Mouse (Mus musculus): ENCODE results near the gene Dnaaf3. TPM values are rescaled to one million over a fixed set of nuclear protein-coding genes. Genes with fewer than 3 reads are reported as not detected.

Gene Dnaaf3
- total RNA-seq, 2 experiments from 2014 or later, result 1.2 TPM; not detected in 1

DNA sequence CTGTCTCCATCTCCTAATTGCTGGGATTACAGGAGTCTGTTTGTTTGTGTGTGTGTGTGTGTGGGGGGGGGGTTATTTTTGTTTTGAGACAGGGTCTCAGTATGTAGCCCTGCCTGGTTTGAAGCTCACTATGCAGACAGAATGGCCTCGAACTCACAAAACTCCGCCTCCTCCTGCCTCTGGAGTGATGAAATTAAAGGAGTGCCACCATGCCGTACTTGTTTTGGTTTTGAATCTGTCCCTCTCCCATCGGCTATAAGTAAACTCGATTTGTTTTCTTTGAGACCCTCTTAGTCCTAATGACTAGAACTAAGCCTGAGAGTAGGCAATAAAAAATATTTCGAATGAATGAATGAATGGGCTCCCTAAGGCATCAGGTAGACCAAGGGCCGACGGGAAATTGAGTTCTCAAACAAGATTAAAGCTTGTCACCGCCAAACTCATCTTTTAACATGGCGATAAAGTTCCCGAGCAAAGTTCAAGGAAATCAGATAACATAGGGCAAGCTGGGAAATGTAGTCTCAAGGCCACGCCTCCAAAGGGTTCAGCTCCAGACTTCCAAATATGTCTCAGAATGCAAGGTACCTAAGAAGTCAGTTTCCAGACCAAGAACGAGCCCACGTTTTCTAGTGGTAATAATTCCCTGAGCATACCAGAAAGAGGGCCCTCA is 29.7 kb downstream of the Dnaaf3 start:
- no peak for ATAC-seq (replicated peaks; ENCODE audit: low FRiP score, poor library complexity, severe bottlenecking)

DNA sequence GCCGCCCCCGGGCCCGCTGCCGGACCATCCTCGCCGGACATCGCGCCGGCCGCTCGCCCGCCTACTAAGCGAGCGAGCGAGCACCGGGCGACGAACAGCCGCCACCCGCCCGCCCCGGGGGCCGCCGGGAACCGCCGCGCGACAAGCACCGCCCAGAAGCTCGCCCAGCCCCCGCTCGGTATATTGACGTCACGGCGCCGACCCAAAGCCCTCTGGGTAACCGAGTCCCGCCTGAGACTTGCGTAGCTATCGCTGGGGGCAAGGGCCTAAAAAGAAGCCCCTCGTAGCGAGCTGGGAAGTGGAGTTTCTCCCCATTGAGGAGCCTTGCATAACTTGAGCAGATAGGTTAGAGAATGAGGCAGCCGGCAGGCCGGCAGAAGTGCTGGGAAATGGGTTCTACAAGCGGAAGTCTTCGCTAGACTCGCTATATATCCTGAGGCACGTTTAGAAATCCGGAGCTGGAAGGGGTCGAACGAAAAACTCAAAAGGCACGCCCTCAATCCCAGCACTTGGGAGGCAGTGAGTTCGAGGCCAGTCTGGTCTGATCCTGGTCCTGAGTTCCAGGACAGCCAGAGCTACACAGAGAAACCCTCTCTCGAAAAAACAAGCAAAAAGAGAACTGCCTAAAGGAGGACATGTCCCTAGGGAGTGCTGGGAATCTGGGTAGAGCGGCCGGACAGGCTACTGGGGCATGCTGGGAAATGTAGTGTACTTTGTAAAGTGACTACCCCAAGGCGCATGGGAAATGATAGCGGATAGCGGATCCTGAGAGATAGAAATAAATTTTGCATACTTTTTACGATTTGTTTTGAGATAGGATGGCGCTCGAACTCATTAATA is 30.5 kb downstream of the Dnaaf3 start, which contains the start of gene Ppp1r12c:
Ppp1r12c (minus strand) TSS at position 123 of the 840 bp plus-strand sequence.
- ATAC-seq (replicated peaks; ENCODE audit: low FRiP score, poor library complexity, severe bottlenecking), result peak; percentile 92

DNA sequence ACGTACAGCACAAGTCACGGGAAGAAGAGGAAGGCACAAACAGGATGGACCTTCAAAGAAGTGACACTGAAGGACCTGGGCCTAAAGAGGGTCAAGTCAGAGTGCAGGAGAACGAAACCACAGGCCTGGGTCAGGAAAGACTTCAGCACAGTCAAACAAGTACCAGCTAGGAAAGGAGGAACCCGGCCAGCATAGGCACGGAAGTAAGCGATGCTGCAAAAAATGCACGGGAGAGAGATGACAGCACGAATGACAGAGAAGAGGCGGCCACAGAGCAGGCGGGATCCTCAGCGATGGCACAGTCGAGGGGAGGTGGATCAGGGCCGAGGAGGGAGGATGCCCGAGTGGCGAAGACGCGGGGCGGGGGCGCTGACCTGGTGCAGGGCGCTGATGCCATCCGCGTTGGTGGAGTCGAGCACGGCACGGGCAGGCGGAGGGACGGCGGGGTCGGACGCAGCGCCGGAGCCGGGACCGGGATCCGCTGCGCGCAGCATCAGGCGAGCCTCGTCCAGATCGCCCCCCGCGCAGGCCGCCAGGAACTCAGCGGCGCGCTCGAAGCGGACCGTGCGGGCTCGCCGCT is 31.3 kb downstream of the Dnaaf3 start:
- peak; percentile 57 for ATAC-seq (replicated peaks; ENCODE audit: low FRiP score, poor library complexity, severe bottlenecking)

DNA sequence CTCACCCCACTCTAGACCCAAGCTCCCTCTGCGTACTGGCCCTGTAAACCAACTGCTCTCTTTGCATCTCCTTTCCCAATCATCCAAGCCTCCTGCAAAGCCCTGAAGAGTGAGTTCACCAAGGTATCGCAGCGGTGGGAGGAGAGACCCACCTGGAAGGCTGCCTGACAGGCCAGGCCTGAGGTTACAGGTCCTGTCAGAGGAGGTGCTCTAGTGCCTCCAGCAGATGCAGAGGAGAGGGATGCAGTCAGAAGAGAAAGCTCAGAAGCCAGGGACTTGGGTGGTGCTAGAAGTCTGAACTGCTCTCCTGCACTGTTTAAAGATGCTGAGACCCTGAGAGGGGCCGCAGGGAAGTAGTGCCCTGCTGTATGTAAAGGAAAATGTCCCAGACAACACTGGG is 33.2 kb downstream of the Dnaaf3 start:
- no peak for ATAC-seq (replicated peaks; ENCODE audit: low FRiP score, poor library complexity, severe bottlenecking)

DNA sequence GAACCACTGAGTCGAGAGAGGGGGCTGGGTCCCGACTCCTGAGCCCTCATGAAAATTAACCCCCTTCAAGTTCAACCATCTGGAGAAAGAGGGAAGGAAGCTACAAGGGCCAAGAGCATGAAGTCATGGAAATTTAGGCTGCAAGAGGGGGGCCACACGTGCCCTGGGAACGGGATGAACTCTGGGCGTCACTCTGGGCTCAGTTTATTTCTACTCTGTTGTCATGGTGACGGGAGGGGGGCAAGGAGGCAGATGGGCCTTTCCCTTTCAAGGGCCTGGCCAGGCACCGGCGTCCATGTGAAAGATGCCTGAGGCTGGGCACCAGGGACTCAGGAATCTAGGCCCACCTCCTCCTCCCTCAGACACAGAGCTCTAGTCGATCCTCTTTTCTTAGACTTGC is 34.0 kb downstream of the Dnaaf3 start:
- ATAC-seq (replicated peaks; ENCODE audit: low FRiP score, poor library complexity, severe bottlenecking), result no peak

DNA sequence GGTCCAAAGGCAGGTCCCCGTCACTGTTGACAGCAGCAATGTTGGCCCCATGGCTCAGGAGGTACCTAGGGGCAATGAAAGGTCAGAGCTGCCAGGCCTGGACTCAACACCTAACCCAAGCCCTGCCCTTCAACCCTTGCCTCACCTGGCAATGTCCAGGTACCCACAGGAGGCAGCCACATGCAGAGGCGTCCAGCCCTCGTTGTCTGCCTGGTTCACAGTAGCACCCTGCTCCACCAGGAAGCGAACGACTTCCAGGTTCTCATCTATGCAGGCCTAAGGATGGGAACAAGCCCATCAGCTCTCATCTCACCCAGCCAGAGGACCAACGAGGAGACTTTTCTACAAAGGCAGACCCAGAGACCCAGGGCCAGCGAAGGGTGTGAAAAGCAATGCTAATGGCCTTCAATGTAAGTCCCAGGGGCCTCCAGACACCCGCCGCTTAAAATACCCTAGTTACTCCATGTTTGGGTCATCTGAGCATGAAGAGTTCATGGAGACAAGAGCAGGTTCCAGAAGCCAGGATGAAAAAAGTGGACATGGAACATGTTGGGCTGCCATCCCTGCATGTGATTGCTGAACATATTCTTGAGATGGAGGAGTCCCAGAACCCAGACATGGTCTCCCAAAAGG is 34.9 kb downstream of the Dnaaf3 start:
- ATAC-seq (replicated peaks; ENCODE audit: low FRiP score, poor library complexity, severe bottlenecking), result no peak

DNA sequence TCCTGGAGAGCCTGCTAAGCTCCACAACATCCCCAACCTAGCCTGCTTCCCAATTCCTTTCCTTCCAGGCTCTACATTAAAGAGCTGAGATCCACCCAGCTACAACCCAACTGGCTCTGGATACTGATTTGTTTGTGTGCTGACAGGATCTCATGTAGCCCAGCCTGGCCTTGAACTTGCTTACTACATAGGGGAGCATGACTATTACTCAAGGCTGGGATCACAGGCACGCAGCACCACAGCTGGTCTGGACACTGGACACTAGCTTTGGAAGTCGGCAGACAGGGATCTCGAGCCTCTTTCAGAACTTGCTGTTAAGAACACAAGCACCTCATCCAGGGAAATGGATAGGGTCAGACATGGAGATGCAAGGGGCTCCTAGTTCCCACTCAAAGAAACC is 35.8 kb downstream of the Dnaaf3 start:
- ATAC-seq (replicated peaks; ENCODE audit: low FRiP score, poor library complexity, severe bottlenecking), result no peak

DNA sequence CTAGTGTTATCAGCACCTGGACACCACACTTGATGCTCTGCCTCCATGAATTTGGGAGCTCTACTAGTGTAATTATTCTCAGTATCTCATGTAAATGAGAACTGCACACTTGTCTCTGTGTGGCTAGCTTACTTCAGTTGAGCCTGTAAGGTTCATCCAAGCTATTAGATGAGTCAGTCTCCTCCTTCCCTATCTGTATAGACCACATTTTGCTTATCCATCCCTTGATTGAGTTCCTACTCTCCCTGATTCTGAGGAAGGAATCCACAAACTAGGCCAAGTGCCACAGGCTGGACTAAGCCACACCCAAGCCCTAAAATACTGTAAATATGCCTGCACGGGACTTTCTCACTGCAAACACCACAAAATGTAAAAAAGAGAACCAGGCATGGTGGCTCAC is 38.3 kb downstream of the Dnaaf3 start:
- no peak; the same call in 1 of the 2 replicates for ATAC-seq (replicated peaks; ENCODE audit: low FRiP score, poor library complexity, severe bottlenecking)

DNA sequence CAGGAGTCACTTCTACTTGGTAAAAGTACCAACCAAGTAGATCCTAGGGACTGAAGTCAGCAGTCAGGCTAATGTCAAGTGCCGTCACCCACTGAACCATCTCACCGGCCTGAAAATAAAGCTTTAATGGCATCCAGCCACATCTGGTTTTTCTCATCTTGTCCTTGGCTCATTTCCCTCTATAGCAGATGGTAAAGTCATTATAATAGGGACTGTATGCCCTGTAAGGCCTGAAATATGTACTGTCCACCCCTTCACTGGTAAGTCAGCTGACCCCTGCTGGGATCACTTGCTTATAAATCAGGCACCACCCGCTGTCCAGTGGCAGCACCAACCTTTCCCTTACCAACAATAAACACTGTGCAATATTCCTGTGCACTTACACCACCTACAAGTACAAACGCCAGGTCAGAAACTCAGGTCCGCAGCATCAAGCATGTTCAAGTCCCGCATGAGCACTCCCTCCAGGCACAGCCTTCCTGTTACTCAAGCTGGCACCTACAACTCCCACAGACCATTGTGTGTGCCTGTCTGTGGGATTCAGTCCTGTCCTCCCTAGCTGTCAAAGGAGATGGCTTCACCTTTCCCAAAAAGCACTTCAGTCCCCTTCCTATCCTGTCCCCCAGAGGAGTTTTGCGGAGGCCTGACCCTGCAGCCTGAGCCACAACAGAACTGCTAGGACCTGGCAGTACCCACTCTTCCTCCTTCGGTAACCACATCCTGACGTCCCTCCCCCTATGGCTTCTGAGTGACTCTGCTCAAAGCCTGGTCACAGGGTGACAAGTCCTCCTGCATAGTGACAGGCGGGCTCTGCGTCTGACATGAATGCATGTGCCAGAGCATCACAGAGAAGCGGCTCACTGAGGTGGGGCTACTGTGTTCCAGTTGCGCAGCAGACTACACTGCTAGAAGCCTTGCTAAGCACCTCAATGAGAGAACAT is 39.7 kb downstream of the Dnaaf3 start:
- no peak for ATAC-seq (replicated peaks; ENCODE audit: low FRiP score, poor library complexity, severe bottlenecking)

DNA sequence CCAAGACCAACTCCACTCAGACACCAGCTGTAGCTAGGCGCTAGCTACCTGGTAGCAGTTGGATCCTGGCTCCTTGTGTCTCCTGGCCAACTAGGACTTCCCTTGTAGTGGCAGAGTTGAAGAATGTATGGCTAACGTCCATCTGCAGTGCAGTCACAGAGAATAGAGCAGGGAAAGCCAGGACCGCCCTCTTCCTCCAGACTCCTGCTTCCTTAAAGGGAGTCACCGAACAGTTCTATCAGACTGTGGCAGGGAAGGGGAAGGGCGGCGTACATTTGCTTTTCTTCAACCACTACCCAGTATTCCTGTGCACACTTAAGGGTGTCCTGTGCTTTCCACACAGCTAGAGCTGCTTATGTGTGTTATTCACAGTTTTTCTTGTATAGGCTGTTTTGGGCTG is 40.9 kb downstream of the Dnaaf3 start:
- ATAC-seq (replicated peaks; ENCODE audit: low FRiP score, poor library complexity, severe bottlenecking), result no peak

DNA sequence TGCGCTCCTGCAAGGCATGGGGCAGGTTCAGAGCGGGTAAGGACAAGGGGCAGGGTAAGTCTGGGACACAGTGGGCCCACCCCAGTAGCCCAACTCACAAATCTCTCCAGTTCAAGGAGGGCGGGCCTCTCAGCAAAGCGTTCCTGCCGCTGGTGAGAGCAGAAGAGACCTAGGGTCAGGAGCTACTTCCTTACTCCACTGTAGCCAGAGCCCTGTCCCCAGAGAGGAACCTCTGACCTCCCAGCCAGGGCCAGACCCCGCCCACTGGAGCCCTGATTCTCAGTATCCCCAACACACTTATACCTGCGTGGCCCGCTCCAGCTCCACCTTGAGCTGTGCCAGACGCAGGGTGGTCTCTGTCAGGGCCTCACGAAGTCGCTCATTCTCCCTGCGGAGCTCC is 50.0 kb downstream of the Dnaaf3 start:
- ATAC-seq (replicated peaks; ENCODE audit: low FRiP score, poor library complexity, severe bottlenecking), result no peak

DNA sequence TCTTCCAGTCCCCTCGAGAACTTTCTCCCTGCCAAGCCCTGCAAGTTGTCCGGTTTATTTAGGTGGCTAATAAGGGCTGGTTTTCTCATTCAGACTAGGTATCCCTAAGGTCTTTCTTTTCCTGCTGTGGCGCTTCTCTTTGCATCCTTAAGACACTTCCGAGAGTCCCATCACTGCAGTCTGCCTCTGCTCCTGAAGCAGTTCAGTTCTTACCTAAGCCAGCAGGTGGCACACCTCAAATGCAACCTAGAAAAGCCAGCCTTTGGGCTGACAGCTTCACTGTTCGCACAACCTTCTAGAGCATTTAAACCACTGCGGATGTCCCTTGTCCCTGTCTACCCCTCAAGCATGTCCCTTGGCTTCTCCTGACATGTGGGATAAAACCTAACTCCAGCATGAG is 52.6 kb downstream of the Dnaaf3 start:
- ATAC-seq (replicated peaks; ENCODE audit: low FRiP score, poor library complexity, severe bottlenecking), result 0 out of 2 replicates have a peak, but pooled peaks have one; percentile 58

DNA sequence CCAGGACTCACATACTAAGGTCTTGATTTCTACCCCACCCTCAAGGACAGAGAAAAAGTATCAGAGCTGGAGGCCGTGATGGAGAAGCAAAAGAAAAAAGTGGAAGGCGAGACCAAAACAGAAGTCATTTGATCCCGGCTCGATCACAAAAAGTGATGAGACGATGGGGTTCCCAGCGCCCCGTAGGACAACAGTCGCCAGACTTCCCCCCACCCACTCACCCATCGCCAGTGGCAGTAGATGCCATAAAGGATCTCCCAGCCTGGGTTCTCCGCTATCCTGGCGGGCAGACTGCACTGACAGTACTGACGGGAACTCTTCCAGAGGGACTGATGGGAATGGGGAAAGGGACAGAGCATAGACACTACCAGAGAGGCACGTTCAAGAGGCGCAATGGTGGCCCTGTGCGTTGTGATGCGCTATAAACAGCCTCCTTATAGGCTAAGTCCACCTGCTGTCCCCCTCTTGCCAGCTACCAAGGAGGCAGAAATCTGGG is 53.4 kb downstream of the Dnaaf3 start:
- ATAC-seq (replicated peaks; ENCODE audit: low FRiP score, poor library complexity, severe bottlenecking), result no peak

DNA sequence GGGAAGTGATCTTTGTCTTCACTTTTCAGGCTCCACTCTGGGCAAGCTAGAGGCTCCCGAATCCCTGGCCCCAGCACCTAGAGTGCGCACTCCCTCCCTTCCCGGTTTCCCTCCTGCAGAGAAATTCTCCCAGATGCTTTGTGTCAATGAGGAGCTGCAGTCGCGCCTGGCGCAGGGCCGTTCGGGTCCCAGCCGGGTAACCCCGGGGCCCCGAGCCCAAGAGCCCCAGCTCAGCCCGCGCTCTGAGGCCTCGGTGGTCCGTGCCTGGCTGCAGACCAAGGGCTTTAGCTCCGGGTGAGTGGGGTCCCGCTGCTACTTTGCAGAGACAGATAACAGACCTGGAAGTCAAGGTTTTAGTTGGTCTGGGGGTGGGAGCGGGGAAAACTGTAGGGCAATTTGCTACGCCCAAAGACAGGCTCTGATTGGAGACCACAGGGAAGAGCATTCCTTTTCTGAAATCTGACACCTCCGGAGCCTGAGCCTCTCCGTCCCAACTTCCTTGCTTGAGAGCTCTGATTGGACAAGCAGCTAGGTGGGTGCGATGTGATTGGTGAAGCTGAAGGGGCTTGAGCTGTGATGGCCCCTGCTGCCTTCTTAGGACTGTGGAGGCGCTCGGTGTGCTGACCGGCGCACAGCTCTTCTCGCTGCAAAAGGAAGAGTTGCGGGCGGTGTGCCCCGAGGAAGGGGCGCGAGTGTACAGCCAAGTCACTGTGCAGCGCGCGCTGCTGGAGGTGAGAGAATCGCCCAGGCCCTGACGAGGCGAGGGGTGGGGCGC is 54.0 kb downstream of the Dnaaf3 start:
- no peak for ATAC-seq (replicated peaks; ENCODE audit: low FRiP score, poor library complexity, severe bottlenecking)

DNA sequence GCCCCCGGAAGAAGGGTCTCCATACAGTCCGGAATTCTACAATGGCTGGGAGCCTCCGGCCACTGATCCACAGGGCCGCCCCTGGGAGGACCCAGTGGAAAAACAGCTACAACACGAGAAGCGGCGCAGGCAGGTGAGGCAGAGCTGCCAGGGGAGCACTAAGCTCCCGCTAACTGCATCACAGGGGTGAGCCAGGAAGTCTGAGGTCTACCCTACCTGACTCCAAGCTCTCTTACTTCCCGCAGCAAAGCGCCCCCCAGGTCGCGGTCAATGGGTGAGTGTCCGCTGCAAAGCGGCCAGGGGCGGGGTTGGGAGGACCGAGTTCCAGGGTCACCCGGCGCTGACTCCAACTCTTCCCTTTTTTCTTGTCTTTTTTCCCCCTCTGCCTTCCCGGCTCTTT is 58.3 kb downstream of the Dnaaf3 start:
- ATAC-seq (replicated peaks; ENCODE audit: low FRiP score, poor library complexity, severe bottlenecking), result no peak

Measured in erythroblast, adult 5-6 weeks (primary cell).